Mouse (Mus musculus) liver, embryonic 14.5 days (tissue): ENCODE data around the gene Fam83e.

Source experiments
- CTCF ChIP-seq: IDR thresholded peaks from 2 replicates; pipeline ENCODE4 v1.5.1; 2016; ENCODE audit warnings: antibody characterized with exemption, low read depth, control low read depth
- EP300 ChIP-seq: IDR thresholded peaks from 2 replicates; pipeline ENCODE4 v1.6.1; 2016; ENCODE audit warnings: antibody characterized with exemption, low read depth

- TF ChIP-seq CTCF: peak; percentile 75
- no peak for TF ChIP-seq EP300
These were observed 25.5 kb downstream of the Fam83e start for GRCm38 (mm10) chr7:45746518-45746917.
